Mouse (Mus musculus) MEL (cell line): ENCODE measurements around the gene Kcnip1. TPM values are rescaled to one million over a fixed set of nuclear protein-coding genes. Genes with fewer than 3 reads are reported as not detected.

Source experiments
- DNase-seq: peaks from one replicate; pipeline ENCODE4 v3.0.0; 2011; ENCODE audit warnings: low read depth, low spot score
- H3K27ac ChIP-seq: 2 replicates; pipeline ENCODE4 v1.5.1; 2012; ENCODE audit warnings: low read depth, mild to moderate bottlenecking, control low read depth, low read length, moderate library complexity; ENCODE audit not compliant: control insufficient read depth
- H3K27me3 ChIP-seq, 2 experiments: fragments of 150-350 bp in 1 of 2; sonication (generic) in 1 of 2; 2 replicates each; pipeline ENCODE4 v1.6.1; 2012; ENCODE audit warnings: low read length in 2 of 2, mild to moderate bottlenecking in 2 of 2, improper control_type of control experiment in 1 of 2, moderate library complexity in 1 of 2; ENCODE audit not compliant: insufficient read depth in 2 of 2, control insufficient read depth in 1 of 2
- H3K36me3 ChIP-seq, 2 experiments: 2 replicates each; pipeline ENCODE4 v1.6.1; 2012 to 2014; ENCODE audit warnings: low read length in 2 of 2, improper control_type of control experiment in 1 of 2, inconsistent platforms in 1 of 2, mild to moderate bottlenecking in 1 of 2; ENCODE audit not compliant: insufficient read depth in 2 of 2, control insufficient read depth in 1 of 2
- H3K4me1 ChIP-seq, 2 experiments: fragments of 150-350 bp in 1 of 2; sonication (generic) in 1 of 2; 2 replicates each; pipeline ENCODE4 v1.6.1; 2012; ENCODE audit warnings: low read length in 2 of 2, improper control_type of control experiment in 1 of 2, mild to moderate bottlenecking in 1 of 2; ENCODE audit not compliant: insufficient read depth in 2 of 2, control insufficient read depth in 1 of 2
- H3K4me3 ChIP-seq, 2 experiments: fragments of 150-350 bp in 1 of 2; sonication (generic) in 1 of 2; 2 replicates each; pipeline ENCODE4 v1.5.1; 2012; ENCODE audit warnings: low read depth in 2 of 2, low read length in 2 of 2, mild to moderate bottlenecking in 2 of 2, moderate library complexity in 2 of 2, control low read depth in 1 of 2, improper control_type of control experiment in 1 of 2; ENCODE audit not compliant: control insufficient read depth in 1 of 2, insufficient read depth in 1 of 2
- H3K79me2 ChIP-seq: 2 replicates; pipeline ENCODE4 v1.6.1; 2012; ENCODE audit warnings: mild to moderate bottlenecking, low read length, moderate library complexity; ENCODE audit not compliant: control insufficient read depth, poor library complexity, insufficient read depth
- H3K9ac ChIP-seq: 2 replicates; pipeline ENCODE4 v1.6.1; 2012; ENCODE audit warnings: low read depth, mild to moderate bottlenecking, control low read depth, low read length, moderate library complexity; ENCODE audit not compliant: control insufficient read depth, poor library complexity, severe bottlenecking
- H3K9me3 ChIP-seq: fragments of 150-350 bp; sonication (generic); replicated peaks from 2 replicates; pipeline ENCODE4 v1.6.1; 2012; ENCODE audit warnings: mild to moderate bottlenecking, low read length, improper control_type of control experiment, moderate library complexity; ENCODE audit not compliant: insufficient read depth
- BHLHE40 ChIP-seq: IDR thresholded peaks from 2 replicates; pipeline ENCODE4 v1.6.1; 2012; ENCODE audit warnings: low read depth, mild to moderate bottlenecking, inconsistent platforms, low read length, improper control_type of control experiment, borderline replicate concordance
- CHD1 ChIP-seq: IDR thresholded peaks from 2 replicates; pipeline ENCODE4 v1.6.1; 2012; ENCODE audit warnings: low read depth, mild to moderate bottlenecking, inconsistent platforms, low read length, improper control_type of control experiment
- CHD2 ChIP-seq: IDR thresholded peaks from 2 replicates; pipeline ENCODE4 v1.6.1; 2011; ENCODE audit warnings: low read length, improper control_type of control experiment
- ELF1 ChIP-seq: IDR thresholded peaks from 2 replicates; pipeline ENCODE4 v1.6.1; 2014; ENCODE audit warnings: low read depth, mild to moderate bottlenecking, inconsistent platforms, low read length, improper control_type of control experiment, moderate library complexity
- GATA1 ChIP-seq: IDR thresholded peaks from 2 replicates; pipeline ENCODE4 v1.6.1; 2011; ENCODE audit warnings: low read depth, low read length, improper control_type of control experiment
- JUND ChIP-seq: IDR thresholded peaks from 2 replicates; pipeline ENCODE4 v1.6.1; 2011; ENCODE audit warnings: low read depth, mild to moderate bottlenecking, improper control_type of control experiment, low read length
- MEF2A ChIP-seq: IDR thresholded peaks from 2 replicates; pipeline ENCODE4 v1.6.1; 2014; ENCODE audit warnings: low read depth, mild to moderate bottlenecking, inconsistent platforms, low read length, improper control_type of control experiment; ENCODE audit not compliant: poor library complexity, insufficient replicate concordance, severe bottlenecking; ENCODE audit errors: extremely low read depth
- MXI1 ChIP-seq: IDR thresholded peaks from 2 replicates; pipeline ENCODE4 v1.6.1; 2011; ENCODE audit warnings: mild to moderate bottlenecking, low read depth, low read length, improper control_type of control experiment
- MYC ChIP-seq: IDR thresholded peaks from 2 replicates; pipeline ENCODE4 v1.6.1; 2011; ENCODE audit warnings: low read depth, mild to moderate bottlenecking, low read length, improper control_type of control experiment, moderate library complexity
- POLR2AphosphoS5 ChIP-seq: IDR thresholded peaks from 2 replicates; pipeline ENCODE4 v1.6.1; 2012; ENCODE audit warnings: low read depth, borderline replicate concordance, mild to moderate bottlenecking, inconsistent platforms, low read length, moderate library complexity, mixed read lengths
- RAD21 ChIP-seq: IDR thresholded peaks from 2 replicates; pipeline ENCODE4 v1.6.1; 2011; ENCODE audit warnings: mild to moderate bottlenecking, low read depth, low read length, improper control_type of control experiment
- RCOR1 ChIP-seq: IDR thresholded peaks from 2 replicates; pipeline ENCODE4 v1.6.1; 2012; ENCODE audit warnings: low read depth, mild to moderate bottlenecking, inconsistent platforms, low read length, improper control_type of control experiment
- SIN3A ChIP-seq: IDR thresholded peaks from 2 replicates; pipeline ENCODE4 v1.6.1; 2012; ENCODE audit warnings: low read length, improper control_type of control experiment, inconsistent platforms
- TCF12 ChIP-seq: IDR thresholded peaks from 2 replicates; pipeline ENCODE4 v1.6.1; 2014; ENCODE audit warnings: low read depth, mild to moderate bottlenecking, inconsistent platforms, low read length, improper control_type of control experiment, moderate library complexity
- UBTF ChIP-seq: IDR thresholded peaks from 2 replicates; pipeline ENCODE4 v1.6.1; 2012; ENCODE audit warnings: low read depth, mild to moderate bottlenecking, inconsistent platforms, low read length, improper control_type of control experiment, moderate library complexity, borderline replicate concordance; ENCODE audit not compliant: insufficient read depth
- USF2 ChIP-seq, 2 experiments: IDR thresholded peaks; 2 replicates each; pipeline ENCODE4 v1.6.1; 2011 to 2012; ENCODE audit warnings: improper control_type of control experiment in 2 of 2, low read length in 2 of 2, borderline replicate concordance in 1 of 2, inconsistent platforms in 1 of 2, low read depth in 1 of 2, mild to moderate bottlenecking in 1 of 2; ENCODE audit not compliant: insufficient read depth in 1 of 2
- ZNF384 ChIP-seq: IDR thresholded peaks from 2 replicates; pipeline ENCODE4 v1.6.1; 2012; ENCODE audit warnings: low read depth, mild to moderate bottlenecking, inconsistent platforms, low read length, improper control_type of control experiment
- polyA plus RNA-seq, 2 experiments: library from polyadenylated mRNA; stranded (reverse) in 1 of 2; unstranded in 1 of 2; fragments of >175 nt in 1 of 2; fragments of >200 nt in 1 of 2; gene quantifications; 2 replicates each; pipeline versions ENCODE4 v1.2.1 to v1.2.4; 2012; ENCODE audit warnings: low replicate concordance in 2 of 2, low read depth in 1 of 2; ENCODE audit not compliant: insufficient read length in 2 of 2, insufficient read depth in 1 of 2, missing spikeins in 1 of 2
- total RNA-seq: library from RNA; depleted of rRNA; stranded (reverse); fragments of 300-350 nt; gene quantifications from 2 replicates; pipeline ENCODE4 v1.2.3, GENCODE M21; 2012

Kcnip1 gene
- total and polyA plus RNA-seq, 3 experiments = 0.04 to 0.06 TPM; not detected in 1

- no peak; the same call in 1 of the 2 replicates for TF ChIP-seq RCOR1
- no peak for TF ChIP-seq MEF2A
- peak; percentile 83 for TF ChIP-seq TCF12
- no peak for TF ChIP-seq BHLHE40
- TF ChIP-seq CHD1 = peak; percentile 62
- peak; percentile 80 for TF ChIP-seq ELF1
- TF ChIP-seq JUND = no peak
- no peak for TF ChIP-seq ZNF384
- no peak for TF ChIP-seq CHD2
These were observed 54.2 kb downstream of the Kcnip1 start (continued) for GRCm38 (mm10) chr11:33938561-33939274.

GRCm38 (mm10) chr11:33937641-33938040 is 55.3 kb downstream of the Kcnip1 start:
- H3K4me1 ChIP-seq = peaks cover 21 to 59% of the 10 kb centered on the region in 2 experiments
- no peak overlapping the region; a peak in 1 of 4 replicates for H3K4me3 ChIP-seq
- no peaks in the 10 kb centered on the region for H3K9me3 ChIP-seq
- peak overlapping the region; percentile 91 for H3K27ac ChIP-seq
- H3K79me2 ChIP-seq = no peaks in the 10 kb centered on the region; the same call in 1 of the 2 replicates
- TF ChIP-seq RAD21 (no peak), TCF12 (no peak), POLR2AphosphoS5 (no peak), MXI1 (0 out of 2 replicates have a peak, but pooled peaks have one; percentile 28), USF2 (IDR thresholded peaks at IDR 0.05; ENCODE audit: borderline replicate concordance in 1 of 2, insufficient read depth in 1 of 2, low read depth in 1 of 2, low read length in 2 of 2) (no peak), UBTF (no peak), RCOR1 (0 out of 2 replicates have a peak, but pooled peaks have one; percentile 11), SIN3A (peak; percentile 25; the same call in 1 of the 2 replicates), GATA1 (no peak), BHLHE40 (0 out of 2 replicates have a peak, but pooled peaks have one; percentile 14), MYC (no peak)
- H3K9ac ChIP-seq = peak overlapping the region; percentile 70
- DNase-seq = peak; percentile 56
- H3K36me3 ChIP-seq = peaks cover 0 to 47% of the 10 kb centered on the region in 2 experiments; a peak in 2 of 4 replicates
- H3K27me3 ChIP-seq = no peaks in the 10 kb centered on the region
